Mouse (Mus musculus): Measurements from ENCODE around the gene Eml3. TPM values are rescaled to one million over a fixed set of nuclear protein-coding genes. Genes with fewer than 3 reads are reported as not detected.

Eml3 gene
- polyA plus RNA-seq, 1 experiment from 2014 or later, result 16.8 TPM

- ATAC-seq (ENCODE audit: insufficient number of reproducible peaks, insufficient read depth, low FRiP score, low read depth), result peak; percentile 92
- no peaks in the 10 kb centered on the region for H3K27me3 ChIP-seq (ENCODE audit: control insufficient read depth, insufficient read depth, low read length)
- H3K4me3 ChIP-seq (ENCODE audit: low read depth, low read length), result peak within 1 kb of the TSS; percentile 98
- H3K4me2 ChIP-seq (replicated peaks; ENCODE audit: low read depth, low read length), result peak within 1 kb of the TSS; percentile 64
- H3K9ac ChIP-seq (replicated peaks; ENCODE audit: low read depth, low read length), result peak within 1 kb of the TSS; percentile 98
- peaks cover 24% of the 10 kb centered on the region for H3K4me1 ChIP-seq (ENCODE audit: control insufficient read depth, insufficient read depth, low read length)
- H3K27ac ChIP-seq (ENCODE audit: low read length), result peak within 1 kb of the TSS; percentile 99
- H3K9me3 ChIP-seq (ENCODE audit: control insufficient read depth, low read depth, low read length), result no peaks in the 10 kb centered on the region
- WGBS, result under 1% methylated on average over 62 of the region's 64 CpGs
- peaks cover 45% of the 10 kb centered on the region for H3K36me3 ChIP-seq (ENCODE audit: control insufficient read depth, insufficient read depth, low read length)
These were observed 12.3 kb downstream of the Eml3 start, which contains the start of gene Mta2 for GRCm38 (mm10) chr19:8941515-8942217. TSS of gene Mta2 (plus strand) at chr19:8941875.

GRCm38 (mm10) chr19:8942276-8942964 is 13.1 kb downstream of the Eml3 start:
- Histone ChIP-seq H3K36me3 (ENCODE audit: control insufficient read depth, insufficient read depth, low read length) (peaks cover 44% of the 10 kb centered on the region), H3K9ac (replicated peaks; ENCODE audit: low read depth, low read length) (peak overlapping the region; percentile 98)
- ATAC-seq (ENCODE audit: insufficient number of reproducible peaks, insufficient read depth, low FRiP score, low read depth), result peak; percentile 47

GRCm38 (mm10) chr19:8943047-8943446 is 13.7 kb downstream of the Eml3 start:
- WGBS, result 66% methylated on average over 2 of the region's 2 CpGs
- Histone ChIP-seq H3K9me3 (ENCODE audit: control insufficient read depth, low read depth, low read length) (no peaks in the 10 kb centered on the region), H3K4me1 (ENCODE audit: control insufficient read depth, insufficient read depth, low read length) (peaks cover 24% of the 10 kb centered on the region), H3K9ac (replicated peaks; ENCODE audit: low read depth, low read length) (peak overlapping the region; percentile 98), H3K4me2 (replicated peaks; ENCODE audit: low read depth, low read length) (peak overlapping the region; percentile 64), H3K27me3 (ENCODE audit: control insufficient read depth, insufficient read depth, low read length) (no peaks in the 10 kb centered on the region), H3K27ac (ENCODE audit: low read length) (peak overlapping the region; percentile 99), H3K4me3 (ENCODE audit: low read depth, low read length) (peak overlapping the region; percentile 98), H3K36me3 (ENCODE audit: control insufficient read depth, insufficient read depth, low read length) (peaks cover 46% of the 10 kb centered on the region)
- ATAC-seq (ENCODE audit: insufficient number of reproducible peaks, insufficient read depth, low FRiP score, low read depth), result no peak

More at GRCm38 (mm10) chr19:8942276-8942964, 13.1 kb downstream of the Eml3 start:
- peak overlapping the region; percentile 98 for H3K4me3 ChIP-seq (ENCODE audit: low read depth, low read length)
- WGBS, result under 1% methylated on average over 46 of the region's 46 CpGs
- H3K27me3 ChIP-seq (ENCODE audit: control insufficient read depth, insufficient read depth, low read length), result no peaks in the 10 kb centered on the region
- H3K9me3 ChIP-seq (ENCODE audit: control insufficient read depth, low read depth, low read length), result no peaks in the 10 kb centered on the region
- peak overlapping the region; percentile 99 for H3K27ac ChIP-seq (ENCODE audit: low read length)
- H3K4me1 ChIP-seq (ENCODE audit: control insufficient read depth, insufficient read depth, low read length), result peaks cover 24% of the 10 kb centered on the region
- H3K4me2 ChIP-seq (replicated peaks; ENCODE audit: low read depth, low read length), result peak overlapping the region; percentile 64

- H3K9me3 ChIP-seq (ENCODE audit: control insufficient read depth, low read depth, low read length), result no peaks in the 10 kb centered on the region
- ATAC-seq (ENCODE audit: insufficient number of reproducible peaks, insufficient read depth, low FRiP score, low read depth), result no peak
- no peaks in the 10 kb centered on the region for H3K27me3 ChIP-seq (ENCODE audit: control insufficient read depth, insufficient read depth, low read length)
- peak overlapping the region; percentile 29; the same call in 1 of the 2 replicates for H3K27ac ChIP-seq (ENCODE audit: low read length)
- peak overlapping the region; percentile 17; the same call in 1 of the 2 replicates for H3K4me3 ChIP-seq (ENCODE audit: low read depth, low read length)
- H3K9ac ChIP-seq (replicated peaks; ENCODE audit: low read depth, low read length), result no peak overlapping the region
- WGBS, result 37% methylated on average over 5 of the region's 5 CpGs
- peak overlapping the region; percentile 64 for H3K4me2 ChIP-seq (replicated peaks; ENCODE audit: low read depth, low read length)
- peaks cover 24% of the 10 kb centered on the region for H3K4me1 ChIP-seq (ENCODE audit: control insufficient read depth, insufficient read depth, low read length)
- H3K36me3 ChIP-seq (ENCODE audit: control insufficient read depth, insufficient read depth, low read length), result peaks cover 50% of the 10 kb centered on the region
These were observed 14.7 kb downstream of the Eml3 start for GRCm38 (mm10) chr19:8944062-8944461.

- Histone ChIP-seq H3K27me3 (ENCODE audit: control insufficient read depth, insufficient read depth, low read length) (no peaks in the 10 kb centered on the region), H3K4me2 (replicated peaks; ENCODE audit: low read depth, low read length) (peak overlapping the region; percentile 64), H3K4me3 (ENCODE audit: low read depth, low read length) (peak overlapping the region; percentile 15; the same call in 1 of the 2 replicates), H3K27ac (ENCODE audit: low read length) (no peak overlapping the region), H3K36me3 (ENCODE audit: control insufficient read depth, insufficient read depth, low read length) (peaks cover 50% of the 10 kb centered on the region), H3K9me3 (ENCODE audit: control insufficient read depth, low read depth, low read length) (no peaks in the 10 kb centered on the region), H3K9ac (replicated peaks; ENCODE audit: low read depth, low read length) (0 out of 2 replicates have a peak overlapping the region, but pooled peaks have one; percentile 10), H3K4me1 (ENCODE audit: control insufficient read depth, insufficient read depth, low read length) (peaks cover 24% of the 10 kb centered on the region)
- WGBS, result 23% methylated on average over 5 of the region's 5 CpGs
- ATAC-seq (ENCODE audit: insufficient number of reproducible peaks, insufficient read depth, low FRiP score, low read depth), result no peak
These were observed 15.4 kb downstream of the Eml3 start for GRCm38 (mm10) chr19:8944750-8945149.

GRCm38 (mm10) chr19:8945251-8945650 is 15.9 kb downstream of the Eml3 start:
- no peak for ATAC-seq (ENCODE audit: insufficient number of reproducible peaks, insufficient read depth, low FRiP score, low read depth)
- WGBS, result 80% methylated on average over 6 of the region's 6 CpGs
- Histone ChIP-seq H3K9ac (replicated peaks; ENCODE audit: low read depth, low read length) (0 out of 2 replicates have a peak overlapping the region, but pooled peaks have one; percentile 10), H3K4me3 (ENCODE audit: low read depth, low read length) (peak overlapping the region; percentile 15; the same call in 1 of the 2 replicates), H3K36me3 (ENCODE audit: control insufficient read depth, insufficient read depth, low read length) (peaks cover 51% of the 10 kb centered on the region), H3K27me3 (ENCODE audit: control insufficient read depth, insufficient read depth, low read length) (no peaks in the 10 kb centered on the region), H3K27ac (ENCODE audit: low read length) (no peak overlapping the region), H3K4me2 (replicated peaks; ENCODE audit: low read depth, low read length) (peak overlapping the region; percentile 64), H3K4me1 (ENCODE audit: control insufficient read depth, insufficient read depth, low read length) (peaks cover 24% of the 10 kb centered on the region), H3K9me3 (ENCODE audit: control insufficient read depth, low read depth, low read length) (no peaks in the 10 kb centered on the region)

- no peaks in the 10 kb centered on the region for H3K9me3 ChIP-seq (ENCODE audit: control insufficient read depth, low read depth, low read length)
- H3K4me3 ChIP-seq (ENCODE audit: low read depth, low read length), result no peak overlapping the region
- no peak overlapping the region for H3K4me2 ChIP-seq (replicated peaks; ENCODE audit: low read depth, low read length)
- 92% methylated on average over 7 of the region's 7 CpGs for WGBS
- no peaks in the 10 kb centered on the region for H3K27me3 ChIP-seq (ENCODE audit: control insufficient read depth, insufficient read depth, low read length)
- peaks cover 68% of the 10 kb centered on the region for H3K36me3 ChIP-seq (ENCODE audit: control insufficient read depth, insufficient read depth, low read length)
- no peak for ATAC-seq (ENCODE audit: insufficient number of reproducible peaks, insufficient read depth, low FRiP score, low read depth)
- no peak overlapping the region for H3K27ac ChIP-seq (ENCODE audit: low read length)
- H3K4me1 ChIP-seq (ENCODE audit: control insufficient read depth, insufficient read depth, low read length), result peaks cover 24% of the 10 kb centered on the region
- no peak overlapping the region for H3K9ac ChIP-seq (replicated peaks; ENCODE audit: low read depth, low read length)
These were observed 17.6 kb downstream of the Eml3 start for GRCm38 (mm10) chr19:8946929-8947328.

- Histone ChIP-seq H3K27me3 (ENCODE audit: control insufficient read depth, insufficient read depth, low read length) (no peaks in the 10 kb centered on the region), H3K4me1 (ENCODE audit: control insufficient read depth, insufficient read depth, low read length) (peaks cover 9% of the 10 kb centered on the region), H3K9me3 (ENCODE audit: control insufficient read depth, low read depth, low read length) (no peaks in the 10 kb centered on the region), H3K4me3 (ENCODE audit: low read depth, low read length) (no peak overlapping the region), H3K36me3 (ENCODE audit: control insufficient read depth, insufficient read depth, low read length) (peaks cover 64% of the 10 kb centered on the region), H3K9ac (replicated peaks; ENCODE audit: low read depth, low read length) (no peak overlapping the region), H3K27ac (ENCODE audit: low read length) (no peak overlapping the region), H3K4me2 (replicated peaks; ENCODE audit: low read depth, low read length) (no peak overlapping the region)
- ATAC-seq (ENCODE audit: insufficient number of reproducible peaks, insufficient read depth, low FRiP score, low read depth), result no peak
- 95% methylated on average over 5 of the region's 5 CpGs for WGBS
These were observed 20.8 kb downstream of the Eml3 start for GRCm38 (mm10) chr19:8950190-8950589.

Data from stomach, embryonic 14.5 days (tissue).